Mouse (Mus musculus) adrenal gland (tissue): Measurements from ENCODE around the gene Vmn1r204.
"Not testable (repeated sequence)": the region's sequence is repeated elsewhere in the genome, so short reads cannot be mapped to it uniquely, and the experiment has no call there.

ENCODE experiments used
- intact Hi-C: fragments of 180-260 bp; cut with DNase I; formaldehyde crosslinking; loops from one replicate; pipeline ENCODE4 v1.15.1; 2025
- long read RNA-seq, 2 experiments: library from polyadenylated mRNA; unstranded; transcript quantifications; one replicate each; pipeline ENCODE4 v2.0.0; 2020; ENCODE audit warnings: borderline replicate concordance in 1 of 2; ENCODE audit not compliant: insufficient replicate concordance in 1 of 2

Gene Vmn1r204
- long read RNA-seq, experiment 1 = 0 reads
- long read RNA-seq, experiment 2 = 0 reads

- intact Hi-C loops = not testable (repeated sequence)
These were observed at the start of gene Vmn1r204 for GRCm38 (mm10) chr13:22552898-22553297. Gene Vmn1r204, plus strand, starts transcription at chr13:22553198.

GRCm38 (mm10) chr13:22505281-22505680 lies 47.7 kb upstream of the Vmn1r204 start, which contains the start of gene Vmn1r202:
Gene Vmn1r202, minus strand, starts transcription at chr13:22505381.
- intact Hi-C loops = no loop called here

GRCm38 (mm10) chr13:22517814-22518213 lies 35.2 kb upstream of the Vmn1r204 start, which contains the start of gene Vmn1r203:
Gene Vmn1r203, plus strand, starts transcription at chr13:22518114.
- intact Hi-C loops = no loop called here

- intact Hi-C loops = not testable (repeated sequence)
These were observed 21.9 kb downstream of the Vmn1r204 start for GRCm38 (mm10) chr13:22574911-22575310.

- intact Hi-C loops = not testable (repeated sequence)
These were observed 30.3 kb downstream of the Vmn1r204 start for GRCm38 (mm10) chr13:22583336-22583735.

GRCm38 (mm10) chr13:22592900-22593299 lies 39.9 kb downstream of the Vmn1r204 start, which contains the start of gene Vmn1r205:
Gene Vmn1r205, minus strand, starts transcription at chr13:22593000.
- intact Hi-C loops = no loop called here
